Mouse (Mus musculus): ENCODE measurements around the gene Siglecg.

Siglecg gene

GRCm38 (mm10) chr7:43443126-43443916 lies 35.3 kb downstream of the Siglecg start:
- DNase-seq, result peak; percentile 84

- peak; percentile 90 for DNase-seq
Observed at GRCm38 (mm10) chr7:43443917-43444293, 35.9 kb downstream of the Siglecg start, which contains the start of the genes Etfb and Gm45233. Gene Etfb, plus strand, starts transcription at chr7:43444083. Gene Gm45233, plus strand, starts transcription at chr7:43444128.

- DNase-seq, result no peak
Observed at GRCm38 (mm10) chr7:43447801-43448200, 39.8 kb downstream of the Siglecg start.

GRCm38 (mm10) chr7:43448246-43448645 lies 40.2 kb downstream of the Siglecg start:
- no peak for DNase-seq

- DNase-seq, result no peak
Observed at GRCm38 (mm10) chr7:43449811-43450210, 41.8 kb downstream of the Siglecg start.

- no peak for DNase-seq
Observed at GRCm38 (mm10) chr7:43451726-43452125, 43.7 kb downstream of the Siglecg start.

GRCm38 (mm10) chr7:43452609-43453008 lies 44.6 kb downstream of the Siglecg start:
- peak; percentile 41 for DNase-seq

- DNase-seq, result no peak
Observed at GRCm38 (mm10) chr7:43453599-43454355, 45.8 kb downstream of the Siglecg start.

GRCm38 (mm10) chr7:43454371-43454770 lies 46.4 kb downstream of the Siglecg start:
- no peak for DNase-seq

- DNase-seq, result no peak
Observed at GRCm38 (mm10) chr7:43462851-43463250, 54.8 kb downstream of the Siglecg start, which contains the start of gene Vsig10l. Gene Vsig10l, plus strand, starts transcription at chr7:43463151.

- no peak for DNase-seq
Observed at GRCm38 (mm10) chr7:43463976-43464375, 56.0 kb downstream of the Siglecg start.

GRCm38 (mm10) chr7:43464864-43465343 lies 56.9 kb downstream of the Siglecg start:
- DNase-seq, result peak; percentile 14

- peak; percentile 79 for DNase-seq
Observed at GRCm38 (mm10) chr7:43465344-43466098, 57.5 kb downstream of the Siglecg start.

- DNase-seq, result peak; percentile 86
Observed at GRCm38 (mm10) chr7:43466099-43466694, 58.2 kb downstream of the Siglecg start.

Data from thymus, postnatal 14 days (tissue).